Mouse (Mus musculus) midbrain, embryonic 11.5 days (tissue): ENCODE measurements at regions not wholly inside any gene's neighbourhood (a gene's known extent, or its start where the extent isn't known, plus 50 kb on each side); places are given as distances from the start of the nearest gene placed in this dataset.
A peak's percentile ranks its signal among the peaks of the same experiment; 100 is the strongest.

Source experiments
- ATAC-seq: fragments of 200-750 bp; cut with Nextera tagmentation; 2 replicates; pipeline ENCODE4 v1.8.0; 2017; ENCODE audit warnings: moderate TSS enrichment, moderate library complexity; ENCODE audit not compliant: low FRiP score
- DNase-seq: peaks from one replicate; pipeline ENCODE4 v3.0.0; 2015; ENCODE audit warnings: low spot score; ENCODE audit errors: missing footprints
- H3K27ac ChIP-seq: fragments of 300-500 bp; sonication (generic); 2 replicates; pipeline ENCODE4 v1.5.1; 2014; ENCODE audit warnings: low read depth, low read length
- H3K27me3 ChIP-seq: fragments of 300-500 bp; sonication (generic); 2 replicates; pipeline ENCODE4 v1.6.1; 2014; ENCODE audit warnings: mild to moderate bottlenecking, low read length, moderate library complexity, mixed read lengths; ENCODE audit not compliant: control insufficient read depth, insufficient read depth
- H3K36me3 ChIP-seq: fragments of 300-500 bp; sonication (generic); 2 replicates; pipeline ENCODE4 v1.6.1; 2014; ENCODE audit warnings: mild to moderate bottlenecking, low read length, moderate library complexity, mixed read lengths; ENCODE audit not compliant: control insufficient read depth, insufficient read depth
- H3K4me1 ChIP-seq: fragments of 300-500 bp; sonication (generic); 2 replicates; pipeline ENCODE4 v1.6.1; 2014; ENCODE audit warnings: low read length; ENCODE audit not compliant: control insufficient read depth, insufficient read depth
- H3K4me2 ChIP-seq: fragments of 300-500 bp; sonication (generic); 2 replicates; pipeline ENCODE4 v1.6.1; 2014; ENCODE audit warnings: mild to moderate bottlenecking, moderate library complexity
- H3K4me3 ChIP-seq: fragments of 300-500 bp; sonication (generic); 2 replicates; pipeline ENCODE4 v1.5.1; 2014; ENCODE audit warnings: low read depth, low read length
- H3K9ac ChIP-seq: fragments of 300-500 bp; sonication (generic); 2 replicates; pipeline ENCODE4 v1.6.1; 2014; ENCODE audit warnings: low read length
- H3K9me3 ChIP-seq: fragments of 300-500 bp; sonication (generic); 2 replicates; pipeline ENCODE4 v1.6.1; 2016; ENCODE audit warnings: low read length; ENCODE audit not compliant: control insufficient read depth
- WGBS: fragments of 180-500 bp; shearing (Covaris S2); extraction: QIAGEN DNeasy Blood & Tissue Kit; methylation state at CpG from one replicate; pipeline ENCODE4 v1.1.7; 2014; 5-methylcytosine and 5-hydroxymethylcytosine counted together

GRCm38 (mm10) chr7:145051616-145052015 lies 111.9 kb upstream of the Ccnd1 start:
- Histone ChIP-seq H3K4me1 (no peaks in the 10 kb centered on the region), H3K4me2 (no peak overlapping the region), H3K9ac (no peak overlapping the region), H3K27ac (no peak overlapping the region), H3K4me3 (no peak overlapping the region), H3K9me3 (no peaks in the 10 kb centered on the region), H3K27me3 (no peaks in the 10 kb centered on the region), H3K36me3 (no peaks in the 10 kb centered on the region)
- ATAC-seq (no peak), DNase-seq (no peak)

- Histone ChIP-seq H3K36me3 (no peaks in the 10 kb centered on the region), H3K27ac (no peak overlapping the region), H3K4me3 (no peak overlapping the region), H3K27me3 (no peaks in the 10 kb centered on the region), H3K9me3 (no peaks in the 10 kb centered on the region), H3K9ac (no peak overlapping the region), H3K4me1 (no peaks in the 10 kb centered on the region), H3K4me2 (no peak overlapping the region)
- DNase-seq (no peak), ATAC-seq (no peak)
- 85% methylated on average over 3 of the region's 3 CpGs for WGBS
These were observed 111.0 kb upstream of the Ccnd1 start for GRCm38 (mm10) chr7:145050729-145051128.

GRCm38 (mm10) chr7:145048481-145048877 lies 108.8 kb upstream of the Ccnd1 start:
- DNase-seq (no peak), ATAC-seq (no peak)
- WGBS = 87% methylated on average over 5 of the region's 5 CpGs
- Histone ChIP-seq H3K4me3 (no peak overlapping the region), H3K36me3 (no peaks in the 10 kb centered on the region), H3K9me3 (no peaks in the 10 kb centered on the region), H3K27me3 (no peaks in the 10 kb centered on the region), H3K4me1 (no peaks in the 10 kb centered on the region), H3K27ac (no peak overlapping the region), H3K4me2 (no peak overlapping the region), H3K9ac (no peak overlapping the region)

- Histone ChIP-seq H3K4me3 (no peak overlapping the region), H3K4me1 (no peaks in the 10 kb centered on the region), H3K27ac (no peak overlapping the region), H3K36me3 (no peaks in the 10 kb centered on the region), H3K27me3 (no peaks in the 10 kb centered on the region), H3K9me3 (no peaks in the 10 kb centered on the region), H3K4me2 (no peak overlapping the region), H3K9ac (no peak overlapping the region)
- no peak for ATAC-seq
- peak; percentile 14 for DNase-seq
- WGBS = 80% methylated on average over 7 of the region's 7 CpGs
These were observed 108.2 kb upstream of the Ccnd1 start for GRCm38 (mm10) chr7:145047771-145048480.

GRCm38 (mm10) chr7:145045230-145045629 lies 105.5 kb upstream of the Ccnd1 start:
- Histone ChIP-seq H3K4me1 (no peaks in the 10 kb centered on the region), H3K27ac (no peak overlapping the region)

GRCm38 (mm10) chr7:145043455-145044149 lies 103.9 kb upstream of the Ccnd1 start:
- Histone ChIP-seq H3K4me3 (no peak overlapping the region), H3K27ac (no peak overlapping the region), H3K36me3 (no peaks in the 10 kb centered on the region), H3K27me3 (no peaks in the 10 kb centered on the region), H3K9ac (no peak overlapping the region), H3K4me1 (no peaks in the 10 kb centered on the region), H3K9me3 (no peaks in the 10 kb centered on the region), H3K4me2 (no peak overlapping the region)
- WGBS = 66% methylated on average over 7 of the region's 7 CpGs
- ATAC-seq (no peak), DNase-seq (peak; percentile 45)

More at GRCm38 (mm10) chr7:145045230-145045629, 105.5 kb upstream of the Ccnd1 start:
- WGBS = 38% methylated on average over 1 of the region's 1 CpGs
- Histone ChIP-seq H3K36me3 (no peaks in the 10 kb centered on the region), H3K27me3 (no peaks in the 10 kb centered on the region), H3K4me2 (no peak overlapping the region), H3K9ac (no peak overlapping the region), H3K9me3 (no peaks in the 10 kb centered on the region), H3K4me3 (no peak overlapping the region)
- ATAC-seq (no peak), DNase-seq (peak; percentile 12)

GRCm38 (mm10) chr7:145040871-145041270 lies 101.1 kb upstream of the Ccnd1 start:
- peak; percentile 67 for DNase-seq
- WGBS = 88% methylated on average over 8 of the region's 8 CpGs

GRCm38 (mm10) chr7:145034385-145034784 lies 94.7 kb upstream of the Ccnd1 start:
- Histone ChIP-seq H3K4me1 (peaks cover 6% of the 10 kb centered on the region; the same call in 1 of the 2 replicates), H3K9ac (no peak overlapping the region), H3K4me3 (no peak overlapping the region), H3K4me2 (no peak overlapping the region), H3K9me3 (no peaks in the 10 kb centered on the region), H3K27me3 (no peaks in the 10 kb centered on the region; the same call in 1 of the 2 replicates), H3K36me3 (no peaks in the 10 kb centered on the region), H3K27ac (no peak overlapping the region)
- ATAC-seq (no peak), DNase-seq (peak; percentile 17)
- 50% methylated on average over 1 of the region's 1 CpGs for WGBS

More at GRCm38 (mm10) chr7:145040871-145041270, 101.1 kb upstream of the Ccnd1 start:
- Histone ChIP-seq H3K4me2 (no peak overlapping the region), H3K4me1 (no peaks in the 10 kb centered on the region), H3K27me3 (no peaks in the 10 kb centered on the region; the same call in 1 of the 2 replicates), H3K27ac (no peak overlapping the region), H3K9ac (no peak overlapping the region), H3K36me3 (no peaks in the 10 kb centered on the region), H3K9me3 (no peaks in the 10 kb centered on the region), H3K4me3 (no peak overlapping the region)
- ATAC-seq = no peak

GRCm38 (mm10) chr7:145031275-145031674 lies 91.5 kb upstream of the Ccnd1 start:
- Histone ChIP-seq H3K4me2 (peak overlapping the region; percentile 58), H3K4me1 (peaks cover 6% of the 10 kb centered on the region; the same call in 1 of the 2 replicates), H3K27me3 (no peaks in the 10 kb centered on the region), H3K36me3 (no peaks in the 10 kb centered on the region), H3K27ac (no peak overlapping the region), H3K4me3 (peak overlapping the region; percentile 22), H3K9me3 (no peaks in the 10 kb centered on the region), H3K9ac (peak overlapping the region; percentile 17; the same call in 1 of the 2 replicates)
- 15% methylated on average over 7 of the region's 7 CpGs for WGBS
- DNase-seq (no peak), ATAC-seq (peak; percentile 60)
